Mouse (Mus musculus): ENCODE data around the gene A630073D07Rik. TPM values are rescaled to one million over a fixed set of nuclear protein-coding genes. Genes with fewer than 3 reads are reported as not detected.

A630073D07Rik gene
- polyA plus RNA-seq (2014; fragmentation: Illumina TruSeq; extraction: RNeasy Lipid Tissue Mini Kit (QIAGEN cat#74804); ENCODE audit: low read depth, low replicate concordance): not detected

DNA sequence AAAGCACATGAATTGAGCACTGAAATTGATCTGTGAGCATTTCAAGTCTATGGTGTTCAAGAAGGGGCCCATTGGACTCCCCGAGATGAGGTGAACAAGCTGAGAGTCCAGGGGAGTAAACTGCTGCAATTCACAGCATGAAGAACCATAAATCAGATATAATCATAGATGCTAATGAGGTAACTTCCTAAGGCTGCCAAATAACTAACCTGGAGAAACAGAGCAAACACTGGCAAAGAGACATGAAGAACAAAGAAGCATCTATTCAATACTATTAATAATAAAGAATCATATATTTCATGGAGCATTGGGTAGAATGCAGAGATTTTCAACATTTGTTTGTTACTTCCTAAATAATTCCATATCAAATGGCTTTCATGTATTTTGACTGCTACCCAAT is at the start of gene A630073D07Rik:
Gene A630073D07Rik, minus strand, starts transcription at position 101 of the 400 bp plus-strand sequence.

DNA sequence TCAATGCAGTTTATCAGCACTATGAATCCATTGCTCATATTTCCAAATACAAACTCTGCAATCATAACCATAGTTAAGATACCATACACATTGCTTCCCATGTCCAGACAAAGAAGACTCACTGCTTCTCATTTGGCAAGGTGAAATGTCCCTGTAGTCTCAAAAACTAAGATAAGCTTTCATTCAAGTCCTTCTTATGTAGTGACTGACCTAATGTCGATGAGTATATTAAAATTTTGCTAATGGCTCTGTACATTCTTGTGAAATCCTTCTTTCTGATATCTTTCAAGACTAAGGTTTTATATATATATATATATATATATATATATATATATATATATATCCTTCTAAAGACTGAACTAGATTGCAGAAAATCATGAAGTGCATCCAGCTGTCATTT is 49.6 kb upstream of the A630073D07Rik start, which contains the start of gene Tas2r121:
Gene Tas2r121, minus strand, starts transcription at position 101 of the 400 bp plus-strand sequence.

DNA sequence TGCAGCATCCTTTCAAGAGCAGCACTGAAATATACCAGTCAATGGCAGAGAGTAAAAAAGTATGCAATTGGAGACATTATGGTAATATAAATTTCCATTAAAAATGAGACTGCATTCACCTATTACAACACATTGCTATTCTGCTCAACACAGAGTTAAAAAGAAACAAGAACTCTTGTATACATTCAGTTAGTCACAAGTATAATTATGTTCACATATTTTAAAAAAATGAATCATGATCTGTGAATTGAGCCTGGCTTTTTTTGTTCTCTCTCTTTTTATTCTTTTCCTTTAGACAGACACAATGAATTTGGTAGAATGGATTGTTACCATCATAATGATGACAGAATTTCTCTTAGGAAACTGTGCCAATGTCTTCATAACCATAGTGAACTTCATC is 5.3 kb upstream of the A630073D07Rik start, which contains the start of gene Tas2r120:
Gene Tas2r120, plus strand, starts transcription at position 301 of the 400 bp plus-strand sequence.

DNA sequence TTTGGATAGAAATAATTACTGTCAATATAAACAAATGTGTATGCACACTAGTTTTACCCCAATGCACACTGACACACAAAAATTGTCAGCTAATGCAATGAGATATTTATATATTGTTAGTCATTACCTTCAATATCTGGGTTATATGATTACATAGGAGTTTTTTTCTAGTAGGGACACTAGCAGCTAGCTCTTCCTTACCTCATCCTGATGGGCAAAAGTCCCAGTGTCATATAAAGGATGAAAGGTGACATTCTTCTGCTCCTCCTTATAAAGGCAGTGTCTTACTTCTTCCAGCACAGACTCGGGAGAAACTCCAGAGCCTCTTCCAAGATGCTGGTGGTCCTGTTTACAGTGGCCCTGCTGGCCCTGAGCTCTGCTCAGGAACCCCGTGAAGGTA is 55.7 kb downstream of the A630073D07Rik start, which contains the start of gene Prp2:
Gene Prp2, plus strand, starts transcription at position 301 of the 400 bp plus-strand sequence.

Other genes with a start within 250 kb of the A630073D07Rik start
- gene Prh1, start 81.7 kb downstream of the A630073D07Rik start, polyA plus RNA-seq (2014; fragmentation: Illumina TruSeq; extraction: RNeasy Lipid Tissue Mini Kit (QIAGEN cat#74804); ENCODE audit: low read depth, low replicate concordance): not detected
- not detected for gene Prp2, start 55.6 kb downstream of the A630073D07Rik start, polyA plus RNA-seq (2014; fragmentation: Illumina TruSeq; extraction: RNeasy Lipid Tissue Mini Kit (QIAGEN cat#74804); ENCODE audit: low read depth, low replicate concordance)
- not detected for gene Tas2r120, start 5.4 kb upstream of the A630073D07Rik start, polyA plus RNA-seq (2014; fragmentation: Illumina TruSeq; extraction: RNeasy Lipid Tissue Mini Kit (QIAGEN cat#74804); ENCODE audit: low read depth, low replicate concordance)
- gene Tas2r121, start 49.5 kb upstream of the A630073D07Rik start, polyA plus RNA-seq (2014; fragmentation: Illumina TruSeq; extraction: RNeasy Lipid Tissue Mini Kit (QIAGEN cat#74804); ENCODE audit: low read depth, low replicate concordance): not detected
- gene Tas2r122, start 60.4 kb upstream of the A630073D07Rik start, polyA plus RNA-seq (2014; fragmentation: Illumina TruSeq; extraction: RNeasy Lipid Tissue Mini Kit (QIAGEN cat#74804); ENCODE audit: low read depth, low replicate concordance): not detected
- not detected for gene Tas2r115, start 86.5 kb upstream of the A630073D07Rik start, polyA plus RNA-seq (2014; fragmentation: Illumina TruSeq; extraction: RNeasy Lipid Tissue Mini Kit (QIAGEN cat#74804); ENCODE audit: low read depth, low replicate concordance)
- not detected for gene Tas2r124, start 103.2 kb upstream of the A630073D07Rik start, polyA plus RNA-seq (2014; fragmentation: Illumina TruSeq; extraction: RNeasy Lipid Tissue Mini Kit (QIAGEN cat#74804); ENCODE audit: low read depth, low replicate concordance)
- not detected for gene Tas2r102, start 110.6 kb upstream of the A630073D07Rik start, polyA plus RNA-seq (2014; fragmentation: Illumina TruSeq; extraction: RNeasy Lipid Tissue Mini Kit (QIAGEN cat#74804); ENCODE audit: low read depth, low replicate concordance)
- not detected for gene Tas2r136, start 126.6 kb upstream of the A630073D07Rik start, polyA plus RNA-seq (2014; fragmentation: Illumina TruSeq; extraction: RNeasy Lipid Tissue Mini Kit (QIAGEN cat#74804); ENCODE audit: low read depth, low replicate concordance)
- gene Tas2r117, start 151.3 kb upstream of the A630073D07Rik start, polyA plus RNA-seq (2014; fragmentation: Illumina TruSeq; extraction: RNeasy Lipid Tissue Mini Kit (QIAGEN cat#74804); ENCODE audit: low read depth, low replicate concordance): not detected
- not detected for gene Tas2r123, start 195.6 kb upstream of the A630073D07Rik start, polyA plus RNA-seq (2014; fragmentation: Illumina TruSeq; extraction: RNeasy Lipid Tissue Mini Kit (QIAGEN cat#74804); ENCODE audit: low read depth, low replicate concordance)
- gene Tas2r116, start 203.9 kb upstream of the A630073D07Rik start, polyA plus RNA-seq (2014; fragmentation: Illumina TruSeq; extraction: RNeasy Lipid Tissue Mini Kit (QIAGEN cat#74804); ENCODE audit: low read depth, low replicate concordance): not detected
- not detected for gene Tas2r110, start 216.5 kb upstream of the A630073D07Rik start, polyA plus RNA-seq (2014; fragmentation: Illumina TruSeq; extraction: RNeasy Lipid Tissue Mini Kit (QIAGEN cat#74804); ENCODE audit: low read depth, low replicate concordance)
- not detected for gene Tas2r113, start 241.5 kb upstream of the A630073D07Rik start, polyA plus RNA-seq (2014; fragmentation: Illumina TruSeq; extraction: RNeasy Lipid Tissue Mini Kit (QIAGEN cat#74804); ENCODE audit: low read depth, low replicate concordance)

All from sigmoid colon, adult 10 weeks (tissue).